Mouse (Mus musculus) intestine, postnatal 0 days (tissue): ENCODE data around the gene Emp1. TPM values are rescaled to one million over a fixed set of nuclear protein-coding genes. Genes with fewer than 3 reads are reported as not detected.
A peak's percentile ranks its signal among the peaks of the same experiment; 100 is the strongest.

ENCODE experiments used
- ATAC-seq: fragments of 200-750 bp; cut with Nextera tagmentation; 2 replicates; pipeline ENCODE4 v1.8.0; 2017; ENCODE audit warnings: mild to moderate bottlenecking, moderate TSS enrichment, moderate library complexity
- H3K27ac ChIP-seq: fragments of 300-500 bp; sonication (generic); 2 replicates; pipeline ENCODE4 v1.5.1; 2014; ENCODE audit warnings: mild to moderate bottlenecking, low read depth, low read length, moderate library complexity
- H3K27me3 ChIP-seq: fragments of 300-500 bp; sonication (generic); replicated peaks from 2 replicates; pipeline ENCODE4 v1.6.1; 2014; ENCODE audit warnings: low read length, mixed read lengths; ENCODE audit not compliant: control insufficient read depth, insufficient read depth
- H3K36me3 ChIP-seq: fragments of 300-500 bp; sonication (generic); 2 replicates; pipeline ENCODE4 v1.6.1; 2014; ENCODE audit warnings: mild to moderate bottlenecking, moderate library complexity; ENCODE audit not compliant: control insufficient read depth, insufficient read depth
- H3K4me1 ChIP-seq: fragments of 300-500 bp; sonication (generic); replicated peaks from 2 replicates; pipeline ENCODE4 v1.6.1; 2014; ENCODE audit warnings: antibody characterized with exemption, low read length, mixed read lengths; ENCODE audit not compliant: control insufficient read depth, insufficient read depth
- H3K4me2 ChIP-seq: fragments of 300-500 bp; sonication (generic); replicated peaks from 2 replicates; pipeline ENCODE4 v1.6.1; 2014; ENCODE audit warnings: low read depth, mild to moderate bottlenecking, moderate library complexity
- H3K4me3 ChIP-seq: fragments of 300-500 bp; sonication (generic); 2 replicates; pipeline ENCODE4 v1.5.1; 2014; ENCODE audit warnings: low read depth, low read length
- H3K9ac ChIP-seq: fragments of 300-500 bp; sonication (generic); 2 replicates; pipeline ENCODE4 v1.6.1; 2014; ENCODE audit warnings: mild to moderate bottlenecking, low read depth, low read length
- H3K9me3 ChIP-seq: fragments of 300-500 bp; sonication (generic); 2 replicates; pipeline ENCODE4 v1.6.1; 2016; ENCODE audit warnings: mixed run types; ENCODE audit not compliant: control insufficient read depth
- CTCF ChIP-seq: sonication (generic); IDR thresholded peaks from 2 replicates; pipeline ENCODE4 v1.5.1; 2016; ENCODE audit warnings: low read depth, mild to moderate bottlenecking, control low read depth, antibody characterized with exemption, moderate library complexity
- WGBS: fragments of 180-500 bp; shearing (Covaris S2); extraction: QIAGEN DNeasy Blood & Tissue Kit; methylation state at CpG from one replicate; pipeline ENCODE4 v1.1.7; 2014; 5-methylcytosine and 5-hydroxymethylcytosine counted together
- polyA plus RNA-seq: library from polyadenylated mRNA; unstranded; fragments of >200 nt; fragmentation: Nextera tagmentation; extraction: Ambion mirVana; gene quantifications from 2 replicates; pipeline ENCODE4 v1.2.1, GENCODE M21; 2015

Emp1 gene
- 42.5 and 42.8 TPM in 2 replicates for polyA plus RNA-seq

- peak within 1 kb of the TSS; percentile 35 for H3K9ac ChIP-seq
- H3K27me3 ChIP-seq = no peaks in the 10 kb centered on the region
- no peaks in the 10 kb centered on the region for H3K9me3 ChIP-seq
- H3K36me3 ChIP-seq = peaks cover 8% of the 10 kb centered on the region; the same call in 1 of the 2 replicates
- 0 out of 2 replicates have a peak, but pooled peaks cover 12% of the 10 kb centered on the region for H3K4me1 ChIP-seq
- peak within 1 kb of the TSS; percentile 82 for H3K27ac ChIP-seq
- TF ChIP-seq CTCF = 0 out of 2 replicates have a peak, but pooled peaks have one; percentile 33
- peak; percentile 65 for ATAC-seq
- H3K4me3 ChIP-seq = peak within 1 kb of the TSS; percentile 40
- H3K4me2 ChIP-seq = peak within 1 kb of the TSS; percentile 66
- 7% methylated on average over 13 of the region's 13 CpGs for WGBS
Observed at GRCm38 (mm10) chr6:135362459-135363159, at the start of gene Emp1. Gene Emp1 (plus strand): TSS chr6:135362545.

- H3K36me3 ChIP-seq = no peaks in the 10 kb centered on the region
- TF ChIP-seq CTCF = no peak
Observed at GRCm38 (mm10) chr6:135313981-135314380, 48.4 kb upstream of the Emp1 start.

GRCm38 (mm10) chr6:135316141-135316540 lies 46.2 kb upstream of the Emp1 start:
- no peaks in the 10 kb centered on the region for H3K4me1 ChIP-seq
- TF ChIP-seq CTCF = no peak
- H3K36me3 ChIP-seq = no peaks in the 10 kb centered on the region
- no peaks in the 10 kb centered on the region for H3K27me3 ChIP-seq
- H3K9ac ChIP-seq = no peak overlapping the region
- no peaks in the 10 kb centered on the region for H3K9me3 ChIP-seq
- ATAC-seq = no peak
- 56% methylated on average over 2 of the region's 2 CpGs for WGBS
- no peak overlapping the region for H3K4me3 ChIP-seq
- H3K27ac ChIP-seq = no peak overlapping the region
- H3K4me2 ChIP-seq = no peak overlapping the region

More at GRCm38 (mm10) chr6:135313981-135314380, 48.4 kb upstream of the Emp1 start:
- Histone ChIP-seq H3K4me1 (no peaks in the 10 kb centered on the region), H3K27me3 (no peaks in the 10 kb centered on the region), H3K9me3 (no peaks in the 10 kb centered on the region), H3K4me2 (no peak overlapping the region), H3K4me3 (no peak overlapping the region), H3K27ac (no peak overlapping the region), H3K9ac (no peak overlapping the region)
- ATAC-seq = no peak
- WGBS = 71% methylated on average over 9 of the region's 9 CpGs

- Histone ChIP-seq H3K9ac (no peak overlapping the region), H3K27ac (no peak overlapping the region), H3K36me3 (no peaks in the 10 kb centered on the region), H3K9me3 (no peaks in the 10 kb centered on the region), H3K4me1 (peaks cover 8% of the 10 kb centered on the region), H3K27me3 (no peaks in the 10 kb centered on the region), H3K4me3 (no peak overlapping the region), H3K4me2 (no peak overlapping the region)
- TF ChIP-seq CTCF = no peak
- WGBS = 63% methylated on average over 5 of the region's 5 CpGs
- no peak for ATAC-seq
Observed at GRCm38 (mm10) chr6:135319431-135319933, 42.9 kb upstream of the Emp1 start.

- Histone ChIP-seq H3K4me1 (peaks cover 17% of the 10 kb centered on the region), H3K27ac (peak overlapping the region; percentile 67), H3K4me2 (peak overlapping the region; percentile 47), H3K4me3 (no peak overlapping the region), H3K9me3 (no peaks in the 10 kb centered on the region), H3K27me3 (no peaks in the 10 kb centered on the region), H3K36me3 (no peaks in the 10 kb centered on the region), H3K9ac (no peak overlapping the region)
- WGBS = 39% methylated on average over 7 of the region's 7 CpGs
- no peak for TF ChIP-seq CTCF
- ATAC-seq = peak; percentile 29
Observed at GRCm38 (mm10) chr6:135322749-135323148, 39.6 kb upstream of the Emp1 start.

GRCm38 (mm10) chr6:135323311-135323982 lies 38.9 kb upstream of the Emp1 start:
- no peaks in the 10 kb centered on the region for H3K9me3 ChIP-seq
- H3K9ac ChIP-seq = no peak overlapping the region
- ATAC-seq = peak; percentile 75
- H3K36me3 ChIP-seq = no peaks in the 10 kb centered on the region
- peaks cover 17% of the 10 kb centered on the region for H3K4me1 ChIP-seq
- H3K27me3 ChIP-seq = no peaks in the 10 kb centered on the region
- WGBS = 26% methylated on average over 16 of the region's 16 CpGs
- H3K4me2 ChIP-seq = peak overlapping the region; percentile 47
- no peak overlapping the region for H3K4me3 ChIP-seq
- peak overlapping the region; percentile 67 for H3K27ac ChIP-seq
- TF ChIP-seq CTCF = peak; percentile 38; the same call in 1 of the 2 replicates
